Mouse (Mus musculus) liver, adult 2 months (tissue): ENCODE results near the gene Ppp4r1. TPM values are rescaled to one million over a fixed set of nuclear protein-coding genes. Genes with fewer than 3 reads are reported as not detected.

Experiments used
- DNase-seq: peaks from one replicate; pipeline ENCODE4 v3.0.0-alpha.2; 2011; ENCODE audit warnings: low read depth, low spot score; ENCODE audit errors: extremely low read depth
- H3K27ac ChIP-seq: fragments of 200-500 bp; replicated peaks from 2 replicates; pipeline ENCODE4 v1.5.1; 2012; ENCODE audit warnings: low read depth, mild to moderate bottlenecking, control low read depth, inconsistent platforms, low read length; ENCODE audit not compliant: insufficient read depth
- H3K27me3 ChIP-seq: fragments of 200-500 bp; 2 replicates; pipeline ENCODE4 v1.6.1; 2012; ENCODE audit warnings: mild to moderate bottlenecking, moderate library complexity, low read length, inconsistent platforms; ENCODE audit not compliant: control insufficient read depth, insufficient read depth
- H3K36me3 ChIP-seq: fragments of 200-500 bp; 2 replicates; pipeline ENCODE4 v1.6.1; 2012; ENCODE audit warnings: low read length, inconsistent platforms; ENCODE audit not compliant: control insufficient read depth, insufficient read depth
- H3K4me1 ChIP-seq: fragments of 200-500 bp; 2 replicates; pipeline ENCODE4 v1.6.1; 2011; ENCODE audit warnings: low read length; ENCODE audit not compliant: control insufficient read depth, insufficient read depth
- H3K4me3 ChIP-seq: fragments of 200-500 bp; 2 replicates; pipeline ENCODE4 v1.5.1; 2011; ENCODE audit warnings: low read depth, mild to moderate bottlenecking, control low read depth, low read length, moderate library complexity; ENCODE audit not compliant: insufficient read depth
- H3K79me2 ChIP-seq: fragments of 200-500 bp; 2 replicates; pipeline ENCODE4 v1.6.1; 2012; ENCODE audit warnings: inconsistent platforms, mild to moderate bottlenecking, low read length, moderate library complexity; ENCODE audit not compliant: control insufficient read depth, insufficient read depth
- H3K9ac ChIP-seq: fragments of 200-500 bp; 2 replicates; pipeline ENCODE4 v1.6.1; 2012; ENCODE audit warnings: low read depth, mild to moderate bottlenecking, control low read depth, inconsistent platforms, low read length
- CTCF ChIP-seq: fragments of 200-500 bp; IDR thresholded peaks from 2 replicates; pipeline ENCODE4 v1.5.1; 2011; ENCODE audit warnings: low read depth, low read length, control low read depth
- POLR2A ChIP-seq: fragments of 200-500 bp; IDR thresholded peaks from 2 replicates; pipeline ENCODE4 v1.6.1; 2011; ENCODE audit warnings: low read length, control low read depth; ENCODE audit not compliant: insufficient read depth; ENCODE audit errors: extremely low read depth
- WGBS: fragments of 180-500 bp; shearing (Covaris S2); methylation state at CpG from one replicate; pipeline ENCODE4 v1.1.7; 2018; 5-methylcytosine and 5-hydroxymethylcytosine counted together
- polyA plus RNA-seq: library from polyadenylated mRNA; depleted of rRNA; stranded (reverse); fragments of >200 nt; gene quantifications from 2 replicates; pipeline ENCODE4 v1.2.3, GENCODE M21; 2012
- total RNA-seq: library from RNA; depleted of rRNA; stranded (reverse); fragments of >200 nt; gene quantifications from 2 replicates; pipeline ENCODE4 v1.2.3, GENCODE M21; 2014

Gene Ppp4r1
- total and polyA plus RNA-seq, 2 experiments, result 12.6 to 15.1 TPM

DNA sequence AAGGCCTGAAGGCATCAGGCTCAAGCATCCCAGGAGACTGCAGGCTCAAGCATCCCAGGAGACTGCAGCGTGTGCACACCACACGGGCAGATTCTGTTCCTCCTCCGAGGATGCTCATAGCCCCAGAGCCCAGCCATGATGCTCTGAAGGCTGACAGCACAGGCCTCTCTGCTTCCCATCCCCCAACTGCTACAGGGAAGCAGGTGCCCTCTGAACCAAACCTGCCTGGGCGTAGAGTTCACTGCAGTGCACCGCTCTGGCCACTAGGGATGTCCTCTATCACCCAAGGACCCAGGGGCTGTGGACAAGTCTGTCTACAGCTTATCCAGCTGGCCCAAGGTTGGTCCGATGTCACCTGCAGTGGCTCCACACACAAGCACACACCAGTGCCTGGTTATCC, 90.3 kb downstream of the Ppp4r1 start:
- TF ChIP-seq POLR2A (no peak), CTCF (peak; percentile 81)
- peak; percentile 40 for DNase-seq
- WGBS, result 45% methylated on average over 6 of the region's 6 CpGs
- H3K27me3 ChIP-seq, result no peaks in the 10 kb centered on the region
- H3K9ac ChIP-seq, result no peak overlapping the region
- peaks cover 21% of the 10 kb centered on the region; the same call in 1 of the 2 replicates for H3K79me2 ChIP-seq
- H3K36me3 ChIP-seq, result no peaks in the 10 kb centered on the region
- H3K4me1 ChIP-seq, result 0 out of 2 replicates have a peak, but pooled peaks cover 4% of the 10 kb centered on the region
- no peak overlapping the region for H3K4me3 ChIP-seq
- no peak overlapping the region for H3K27ac ChIP-seq

DNA sequence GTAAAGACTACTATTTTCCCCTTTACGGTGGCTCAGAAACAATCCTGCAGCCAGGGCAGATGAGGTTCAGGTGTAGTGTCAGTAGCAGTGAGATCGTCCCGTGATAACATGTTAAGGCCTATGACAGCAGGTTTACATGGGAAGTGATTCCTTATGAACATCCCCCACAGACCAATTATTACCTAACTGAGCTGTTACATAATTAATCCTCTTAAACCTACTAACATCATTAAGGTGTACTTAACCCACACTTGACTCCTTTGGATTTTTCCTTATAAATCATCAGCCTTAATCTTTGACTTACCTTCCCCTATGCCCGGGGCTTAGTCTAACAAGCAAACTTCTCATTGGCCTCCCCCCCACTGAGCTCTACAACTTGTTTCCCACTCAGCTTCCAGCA, 90.8 kb downstream of the Ppp4r1 start:
- 90% methylated on average over 4 of the region's 4 CpGs for WGBS
- TF ChIP-seq POLR2A (no peak), CTCF (no peak)
- H3K36me3 ChIP-seq, result no peaks in the 10 kb centered on the region

DNA sequence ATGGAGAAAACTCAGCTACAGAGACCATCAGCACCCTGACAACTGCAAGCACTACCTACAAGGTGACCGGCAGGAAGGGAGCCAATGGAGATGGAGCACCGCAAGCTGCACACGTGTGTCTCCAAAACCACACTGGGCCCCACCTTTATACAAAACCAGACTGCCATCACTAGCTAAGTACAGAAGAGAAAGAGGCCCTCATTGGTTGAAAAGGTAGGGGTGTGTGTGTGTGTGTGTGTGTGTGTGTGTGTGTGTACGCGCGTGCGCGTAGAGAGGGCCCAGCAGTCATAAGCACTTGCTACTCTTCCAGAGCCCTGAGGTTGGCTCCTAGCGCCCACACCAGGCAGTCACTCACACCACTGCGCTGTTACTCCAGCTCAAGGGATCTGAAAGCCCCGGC, 91.5 kb downstream of the Ppp4r1 start:
- H3K79me2 ChIP-seq, result peaks cover 26% of the 10 kb centered on the region; the same call in 1 of the 2 replicates
- no peak for TF ChIP-seq CTCF
- TF ChIP-seq POLR2A, result no peak
- H3K27ac ChIP-seq, result no peak overlapping the region
- DNase-seq, result no peak
- WGBS, result 93% methylated on average over 11 of the region's 11 CpGs
- no peak overlapping the region for H3K9ac ChIP-seq
- 0 out of 2 replicates have a peak, but pooled peaks cover 4% of the 10 kb centered on the region for H3K4me1 ChIP-seq
- no peaks in the 10 kb centered on the region for H3K27me3 ChIP-seq
- H3K4me3 ChIP-seq, result no peak overlapping the region
- H3K36me3 ChIP-seq, result no peaks in the 10 kb centered on the region

More for the DNA sequence above, 90.8 kb downstream of the Ppp4r1 start:
- no peak overlapping the region for H3K27ac ChIP-seq
- no peaks in the 10 kb centered on the region for H3K27me3 ChIP-seq
- 0 out of 2 replicates have a peak, but pooled peaks cover 4% of the 10 kb centered on the region for H3K4me1 ChIP-seq
- no peak overlapping the region for H3K4me3 ChIP-seq
- no peak for DNase-seq
- H3K9ac ChIP-seq, result no peak overlapping the region
- peaks cover 21% of the 10 kb centered on the region; the same call in 1 of the 2 replicates for H3K79me2 ChIP-seq

DNA sequence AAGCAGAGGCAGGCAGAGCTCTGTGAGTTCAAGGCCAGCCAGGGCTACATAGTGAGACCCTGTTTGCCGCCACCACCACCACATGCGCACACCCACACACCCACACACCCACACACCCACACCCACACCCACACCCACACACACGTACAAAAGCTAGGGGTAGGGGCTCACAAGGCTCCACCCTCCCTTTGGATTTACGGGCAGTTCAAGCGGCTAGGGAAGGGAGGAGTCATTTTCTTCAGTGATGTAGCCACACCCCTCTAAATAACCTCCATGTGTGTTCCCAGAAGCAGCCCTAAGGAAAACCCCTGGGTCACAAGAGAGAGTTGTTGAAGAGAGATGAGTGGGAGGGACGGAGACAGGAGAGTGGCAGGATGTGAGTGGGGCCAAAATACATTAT, 94.7 kb downstream of the Ppp4r1 start:
- Histone ChIP-seq H3K4me3 (no peak overlapping the region), H3K36me3 (no peaks in the 10 kb centered on the region), H3K27me3 (no peaks in the 10 kb centered on the region), H3K9ac (no peak overlapping the region), H3K27ac (no peak overlapping the region), H3K79me2 (peaks cover 35% of the 10 kb centered on the region; the same call in 1 of the 2 replicates), H3K4me1 (0 out of 2 replicates have a peak, but pooled peaks cover 3% of the 10 kb centered on the region)
- 84% methylated on average over 6 of the region's 6 CpGs for WGBS
- no peak for TF ChIP-seq POLR2A
- no peak for TF ChIP-seq CTCF
- DNase-seq, result no peak

- Histone ChIP-seq H3K27ac (peak overlapping the region; percentile 35), H3K79me2 (peaks cover 22% of the 10 kb centered on the region), H3K36me3 (no peaks in the 10 kb centered on the region), H3K4me1 (peaks cover 2% of the 10 kb centered on the region; the same call in 1 of the 2 replicates), H3K27me3 (no peaks in the 10 kb centered on the region), H3K9ac (peak overlapping the region; percentile 89), H3K4me3 (peak overlapping the region; percentile 94)
- DNase-seq, result peak; percentile 26
- no peak for TF ChIP-seq CTCF
- TF ChIP-seq POLR2A, result no peak
- under 1% methylated on average over 48 of the region's 56 CpGs for WGBS
Measured at GRCm38 (mm10) chr17:65884061-65884669, 101.8 kb downstream of the Ppp4r1 start.

DNA sequence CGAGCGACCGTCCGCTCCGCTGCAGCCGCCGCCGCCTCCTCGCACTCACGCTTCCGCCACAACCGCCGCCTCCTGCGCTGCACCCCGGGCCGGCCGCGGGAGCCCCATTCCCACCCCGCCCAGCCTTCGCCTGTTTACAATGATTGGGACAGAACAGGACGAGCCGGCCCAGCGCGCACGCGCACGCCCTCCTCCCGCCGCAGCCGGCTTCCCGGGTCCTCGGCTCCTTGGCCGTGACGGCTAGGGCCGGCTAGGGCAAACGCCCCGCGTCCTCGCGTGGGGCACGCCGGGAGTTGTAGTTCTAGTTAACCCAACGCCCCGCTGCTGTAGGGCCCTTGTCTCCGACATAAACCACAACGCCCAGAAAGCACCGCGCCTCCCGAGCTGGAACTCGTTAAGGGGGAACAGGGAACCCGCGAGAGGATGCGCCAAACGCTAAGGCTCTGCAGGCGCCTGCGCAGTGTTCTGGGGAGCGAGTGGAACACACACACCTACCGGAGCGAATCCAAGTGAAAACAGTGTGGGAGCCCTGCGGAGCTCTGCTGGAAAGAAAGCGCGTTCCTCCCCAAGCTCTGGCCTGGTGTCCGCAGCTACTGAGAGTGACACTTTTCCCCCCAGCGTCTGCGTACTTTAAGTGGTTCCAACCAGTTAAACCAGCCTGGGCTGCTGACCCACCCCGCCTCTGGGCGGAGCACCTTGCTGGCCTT, 102.5 kb downstream of the Ppp4r1 start:
- DNase-seq, result peak; percentile 95
- H3K4me3 ChIP-seq, result peak overlapping the region; percentile 94
- peak overlapping the region; percentile 89 for H3K9ac ChIP-seq
- no peaks in the 10 kb centered on the region for H3K27me3 ChIP-seq
- H3K27ac ChIP-seq, result peak overlapping the region; percentile 85
- WGBS, result under 1% methylated on average over 67 of the region's 67 CpGs
- peaks cover 2% of the 10 kb centered on the region; the same call in 1 of the 2 replicates for H3K4me1 ChIP-seq
- H3K36me3 ChIP-seq, result no peaks in the 10 kb centered on the region
- TF ChIP-seq POLR2A (peak; percentile 76; the same call in 1 of the 2 replicates), CTCF (no peak)
- peaks cover 16% of the 10 kb centered on the region for H3K79me2 ChIP-seq
